In genomic region chr2:128179808-128180379, GRCm38 (mm10) we compare ENCODE assay signal across 8 mouse cellular contexts. TPM values are rescaled to one million over a fixed set of nuclear protein-coding genes. Genes with fewer than 3 reads are reported as not detected.
DNase-seq lines count a peak whose midpoint lies in the region; ATAC-seq and TF ChIP-seq lines count a peak whose summit lies in the region.

No protein-coding gene starts in this region.

- DNase-seq in ovary, adult 18-20 months (ENCODE audit: low spot score), result peak; percentile 73
- no peak for DNase-seq in ovary, postnatal 10 days (ENCODE audit: low spot score)
- peak; percentile 46 for DNase-seq in forelimb bud, embryonic 11.5 days (ENCODE audit: low read depth, low spot score)
- DNase-seq in kidney, adult 2 months, result peak; percentile 76
- no peak for DNase-seq in left cerebral cortex, postnatal 4 days
- no peak for DNase-seq in thymus, adult 18-20 months
- no peak for DNase-seq in right cerebral cortex, adult 18-20 months

- H3K4me3 ChIP-seq in kidney, adult 2 months (ENCODE audit: insufficient read depth, low read depth, low read length), result no peak overlapping the region
- H3K4me3 ChIP-seq in lung, embryonic 16.5 days (ENCODE audit: low read length), result no peak overlapping the region

- no peaks in the 10 kb centered on the region for H3K27me3 ChIP-seq in kidney, adult 2 months (replicated peaks; ENCODE audit: control insufficient read depth, insufficient read depth, low read length)
- H3K27me3 ChIP-seq in lung, embryonic 16.5 days (ENCODE audit: control insufficient read depth, insufficient read depth, low read depth, low read length), result no peaks in the 10 kb centered on the region

- no peak overlapping the region for H3K27ac ChIP-seq in kidney, adult 2 months (ENCODE audit: insufficient read depth, low read depth, low read length)
- H3K27ac ChIP-seq in lung, embryonic 16.5 days (ENCODE audit: low read length), result peak overlapping the region; percentile 86

- TF ChIP-seq CTCF in kidney, adult 2 months (conservative IDR thresholded peaks at IDR 0.05; ENCODE audit: insufficient read depth, insufficient read length, low read depth, low read length), result no peak

- peak overlapping the region; percentile 11; the same call in 1 of the 2 replicates for H3K9ac ChIP-seq in lung, embryonic 16.5 days (ENCODE audit: low read length)

- WGBS in kidney, adult 2 months, result 18% methylated on average over 9 of the region's 9 CpGs
- WGBS in lung, embryonic 16.5 days, result 5% methylated on average over 9 of the region's 9 CpGs

- no peaks in the 10 kb centered on the region for H3K36me3 ChIP-seq in kidney, adult 2 months (ENCODE audit: control insufficient read depth, insufficient read depth, low read length)
- no peaks in the 10 kb centered on the region for H3K36me3 ChIP-seq in lung, embryonic 16.5 days (ENCODE audit: control insufficient read depth, insufficient read depth, low read length)

- 0 out of 2 replicates have a peak, but pooled peaks cover 3% of the 10 kb centered on the region for H3K4me1 ChIP-seq in kidney, adult 2 months (ENCODE audit: control insufficient read depth, insufficient read depth, low read length)
- peaks cover 25% of the 10 kb centered on the region for H3K4me1 ChIP-seq in lung, embryonic 16.5 days (replicated peaks; ENCODE audit: control insufficient read depth, insufficient read depth, low read length)

- TF ChIP-seq POLR2A in kidney, adult 2 months (IDR thresholded peaks at IDR 0.05; ENCODE audit: low read depth, low read length), result no peak

- ATAC-seq in lung, embryonic 16.5 days (ENCODE audit: low read depth), result peak; percentile 96

- intact Hi-C loops in left cerebral cortex, postnatal 4 days (cut with DNase I), result no loop called here

- H3K4me2 ChIP-seq in lung, embryonic 16.5 days (ENCODE audit: low read depth, low read length), result 0 out of 2 replicates have a peak overlapping the region, but pooled peaks have one; percentile 9

- H3K9me3 ChIP-seq in lung, embryonic 16.5 days (ENCODE audit: control insufficient read depth, low read length), result no peaks in the 10 kb centered on the region

RNA-seq across cellular contexts. Expression of gene Bcl2l11, which starts 54.1 kb away (rescaled TPM):
- 7.1 and 7.8 TPM in 2 replicates for polyA plus RNA-seq in kidney, adult 2 months (2012; rRNA removed)
- polyA plus RNA-seq in lung, embryonic 16.5 days (2015; fragmentation: Nextera tagmentation; extraction: Ambion mirVana), result 28.1 and 28.8 TPM in 2 replicates
- 1 to 10 TPM; 7.1 to 8.9 TPM for total RNA-seq in left cerebral cortex, postnatal 4 days (2021)

Comparison
In these comparisons a context has a peak if more than half of its experiments do, and no peak if none do; other contexts are left out.
1. DNase-seq: peak in ovary, adult 18-20 months (single experiment), forelimb bud, embryonic 11.5 days (single experiment) and kidney, adult 2 months (single experiment); none in ovary, postnatal 10 days (single experiment), left cerebral cortex, postnatal 4 days (single experiment), thymus, adult 18-20 months (0 of 2) and right cerebral cortex, adult 18-20 months (single experiment).